Mouse (Mus musculus): ENCODE measurements around the gene Card10.

Card10 gene

GRCm38 (mm10) chr15:78802776-78803391 lies at the start of gene Card10:
Card10 (minus strand) TSS chr15:78803042.
- DNase-seq (ENCODE audit: low read depth, low spot score), result peak; percentile 48

GRCm38 (mm10) chr15:78851505-78852153 lies 48.8 kb upstream of the Card10 start:
- DNase-seq (ENCODE audit: low read depth, low spot score), result peak; percentile 95

- DNase-seq (ENCODE audit: low read depth, low spot score), result no peak
Observed at GRCm38 (mm10) chr15:78850944-78851343, 48.1 kb upstream of the Card10 start.

GRCm38 (mm10) chr15:78850059-78850824 lies 47.4 kb upstream of the Card10 start:
- DNase-seq (ENCODE audit: low read depth, low spot score), result no peak

- no peak for DNase-seq (ENCODE audit: low read depth, low spot score)
Observed at GRCm38 (mm10) chr15:78849485-78849884, 46.6 kb upstream of the Card10 start.

- DNase-seq (ENCODE audit: low read depth, low spot score), result peak; percentile 87
Observed at GRCm38 (mm10) chr15:78848467-78848866, 45.6 kb upstream of the Card10 start.

GRCm38 (mm10) chr15:78846805-78847204 lies 44.0 kb upstream of the Card10 start:
- DNase-seq (ENCODE audit: low read depth, low spot score), result peak; percentile 46

- no peak for DNase-seq (ENCODE audit: low read depth, low spot score)
Observed at GRCm38 (mm10) chr15:78846352-78846751, 43.5 kb upstream of the Card10 start.

GRCm38 (mm10) chr15:78845867-78846266 lies 43.0 kb upstream of the Card10 start:
- no peak for DNase-seq (ENCODE audit: low read depth, low spot score)

GRCm38 (mm10) chr15:78845321-78845720 lies 42.5 kb upstream of the Card10 start:
- peak; percentile 49 for DNase-seq (ENCODE audit: low read depth, low spot score)

- DNase-seq (ENCODE audit: low read depth, low spot score), result peak; percentile 69
Observed at GRCm38 (mm10) chr15:78844791-78845190, 41.9 kb upstream of the Card10 start.

- no peak for DNase-seq (ENCODE audit: low read depth, low spot score)
Observed at GRCm38 (mm10) chr15:78843581-78844469, 41.0 kb upstream of the Card10 start.

- peak; percentile 43 for DNase-seq (ENCODE audit: low read depth, low spot score)
Observed at GRCm38 (mm10) chr15:78842371-78843163, 39.7 kb upstream of the Card10 start, which contains the start of gene Cdc42ep1. Cdc42ep1 (plus strand) TSS chr15:78842624.

- DNase-seq (ENCODE audit: low read depth, low spot score), result no peak
Observed at GRCm38 (mm10) chr15:78841161-78841790, 38.4 kb upstream of the Card10 start.

- DNase-seq (ENCODE audit: low read depth, low spot score), result no peak
Observed at GRCm38 (mm10) chr15:78840751-78841150, 37.9 kb upstream of the Card10 start.

- no peak for DNase-seq (ENCODE audit: low read depth, low spot score)
Observed at GRCm38 (mm10) chr15:78840241-78840640, 37.4 kb upstream of the Card10 start.

- no peak for DNase-seq (ENCODE audit: low read depth, low spot score)
Observed at GRCm38 (mm10) chr15:78839744-78840143, 36.9 kb upstream of the Card10 start.

GRCm38 (mm10) chr15:78836086-78836621 lies 33.3 kb upstream of the Card10 start:
- no peak for DNase-seq (ENCODE audit: low read depth, low spot score)

- no peak for DNase-seq (ENCODE audit: low read depth, low spot score)
Observed at GRCm38 (mm10) chr15:78835200-78836085, 32.6 kb upstream of the Card10 start.
